Mouse (Mus musculus): ENCODE data around the gene Camk1g.

The Camk1g gene

GRCm38 (mm10) chr1:193332671-193333070 lies 37.4 kb downstream of the Camk1g start:
- DNase-seq (ENCODE audit: low spot score): no peak

- DNase-seq (ENCODE audit: low spot score): no peak
Observed at GRCm38 (mm10) chr1:193332018-193332417, 38.1 kb downstream of the Camk1g start.

- DNase-seq (ENCODE audit: low spot score): no peak
Observed at GRCm38 (mm10) chr1:193330626-193331025, 39.5 kb downstream of the Camk1g start.

GRCm38 (mm10) chr1:193330172-193330571 lies 39.9 kb downstream of the Camk1g start:
- peak; percentile 80 for DNase-seq (ENCODE audit: low spot score)

GRCm38 (mm10) chr1:193329557-193329956 lies 40.5 kb downstream of the Camk1g start:
- DNase-seq (ENCODE audit: low spot score): no peak

- no peak for DNase-seq (ENCODE audit: low spot score)
Observed at GRCm38 (mm10) chr1:193327686-193328085, 42.4 kb downstream of the Camk1g start.

- no peak for DNase-seq (ENCODE audit: low spot score)
Observed at GRCm38 (mm10) chr1:193327216-193327615, 42.9 kb downstream of the Camk1g start.

- no peak for DNase-seq (ENCODE audit: low spot score)
Observed at GRCm38 (mm10) chr1:193326456-193327145, 43.5 kb downstream of the Camk1g start.

GRCm38 (mm10) chr1:193325891-193326290 lies 44.2 kb downstream of the Camk1g start:
- DNase-seq (ENCODE audit: low spot score): no peak

GRCm38 (mm10) chr1:193324224-193324623 lies 45.9 kb downstream of the Camk1g start:
- peak; percentile 71 for DNase-seq (ENCODE audit: low spot score)

- DNase-seq (ENCODE audit: low spot score): no peak
Observed at GRCm38 (mm10) chr1:193323686-193324085, 46.4 kb downstream of the Camk1g start.

- no peak for DNase-seq (ENCODE audit: low spot score)
Observed at GRCm38 (mm10) chr1:193320398-193320797, 49.7 kb downstream of the Camk1g start.

- DNase-seq (ENCODE audit: low spot score): no peak
Observed at GRCm38 (mm10) chr1:193319721-193320120, 50.4 kb downstream of the Camk1g start.

- DNase-seq (ENCODE audit: low spot score): no peak
Observed at GRCm38 (mm10) chr1:193317159-193317559, 52.9 kb downstream of the Camk1g start.

GRCm38 (mm10) chr1:193316358-193316750 lies 53.7 kb downstream of the Camk1g start:
- DNase-seq (ENCODE audit: low spot score): no peak

GRCm38 (mm10) chr1:193315705-193316357 lies 54.3 kb downstream of the Camk1g start:
- peak; percentile 23 for DNase-seq (ENCODE audit: low spot score)

GRCm38 (mm10) chr1:193311596-193311995 lies 58.5 kb downstream of the Camk1g start:
- no peak for DNase-seq (ENCODE audit: low spot score)

GRCm38 (mm10) chr1:193310519-193311085 lies 59.5 kb downstream of the Camk1g start:
- no peak for DNase-seq (ENCODE audit: low spot score)

GRCm38 (mm10) chr1:193309785-193310518 lies 60.1 kb downstream of the Camk1g start:
- no peak for DNase-seq (ENCODE audit: low spot score)

- DNase-seq (ENCODE audit: low spot score): no peak
Observed at GRCm38 (mm10) chr1:193306832-193307231, 63.3 kb downstream of the Camk1g start.

GRCm38 (mm10) chr1:193305386-193305785 lies 64.7 kb downstream of the Camk1g start:
- DNase-seq (ENCODE audit: low spot score): peak; percentile 70

- DNase-seq (ENCODE audit: low spot score): no peak
Observed at GRCm38 (mm10) chr1:193303096-193303495, 67.0 kb downstream of the Camk1g start.

GRCm38 (mm10) chr1:193302093-193302405 lies 68.0 kb downstream of the Camk1g start:
- DNase-seq (ENCODE audit: low spot score): no peak
